ENCODE assay signal across 13 mouse cellular contexts in the genomic region with DNA sequence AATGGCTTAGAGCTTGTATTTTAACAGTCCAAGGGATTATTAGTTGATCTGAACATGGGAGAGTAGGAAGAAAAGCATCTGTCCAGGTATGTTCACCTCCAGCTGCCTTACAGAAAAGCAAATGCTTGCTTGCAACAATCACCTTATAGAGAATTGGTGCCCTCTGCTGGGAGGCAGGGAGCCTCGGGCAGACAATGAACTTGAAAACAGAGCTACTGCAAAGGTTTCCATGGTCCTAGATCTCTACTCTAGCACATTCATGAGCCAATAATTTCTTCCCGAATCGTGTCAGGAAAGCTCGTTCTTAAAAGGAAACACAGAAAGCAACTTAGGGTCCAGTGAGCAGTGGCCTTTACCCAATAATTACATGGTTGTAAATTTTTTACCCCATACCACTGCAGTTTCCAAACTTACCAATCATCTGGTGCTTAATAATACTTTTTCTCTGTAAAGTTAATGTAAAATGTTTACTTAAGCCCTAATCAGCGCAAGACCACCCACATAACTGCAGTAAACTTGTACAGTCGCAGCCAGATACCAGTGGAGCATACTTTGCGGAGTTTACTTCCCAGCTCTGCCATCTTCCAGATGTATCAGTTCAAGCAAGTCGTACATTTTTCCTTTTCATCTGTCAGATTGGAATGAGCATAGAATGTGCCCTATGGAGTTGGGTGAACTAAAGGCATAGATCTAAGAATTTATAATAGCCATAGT.
DNase-seq lines count a peak whose midpoint lies in the region; ATAC-seq and TF ChIP-seq lines count a peak whose summit lies in the region.
"Had no signal": no experiment of that assay in that cellular context is flagged by ENCODE, and none has a peak within 500 bp of the region (broad histone marks: within the 10 kb centered on the region; RNA-seq: fewer than 3 reads in every experiment).

No protein-coding gene starts in this region.

- no peak for DNase-seq in gastrocnemius, adult 2 months
- DNase-seq in gastrocnemius, postnatal 36 days = no peak
- DNase-seq in liver, postnatal 0 days = no peak
- no peak for DNase-seq in liver
- peak; percentile 12 for DNase-seq in ES-CJ7 (ENCODE audit: low read depth, low spot score)
- peak; percentile 79 for DNase-seq in thymus, adult 2 months
- DNase-seq in ovary, postnatal 14 days (ENCODE audit: low spot score) = no peak
- no peak for DNase-seq in natural killer cell, adult 2 months (ENCODE audit: low spot score in 2 of 2)
- DNase-seq: right cerebral cortex, postnatal 14 days had no signal

- H3K9me3 ChIP-seq in liver, postnatal 0 days (ENCODE audit: low read length) = no peaks in the 10 kb centered on the region
- H3K9me3 ChIP-seq: heart, embryonic 13.5 days; neural tube, embryonic 12.5 days had no signal

- H3K27ac ChIP-seq in gastrocnemius, adult 2 months = no peak overlapping the region
- H3K27ac ChIP-seq in liver, postnatal 0 days (ENCODE audit: low read depth) = no peak overlapping the region
- H3K27ac ChIP-seq in thymus, adult 2 months (ENCODE audit: control insufficient read depth, insufficient read depth, low read length) = no peak overlapping the region
- H3K27ac ChIP-seq: heart, embryonic 13.5 days; neural tube, embryonic 12.5 days had no signal

- WGBS in liver, postnatal 0 days (ENCODE audit: insufficient replicate concordance) = 67% methylated on average over 8 of the region's 8 CpGs
- WGBS in thymus, adult 2 months = 80% methylated on average over 8 of the region's 8 CpGs

- TF ChIP-seq POLR2A in thymus, adult 2 months (IDR thresholded peaks at IDR 0.05; ENCODE audit: control insufficient read depth, extremely low read depth, insufficient read depth, low read length, poor library complexity) = no peak

- no peak overlapping the region for H3K4me2 ChIP-seq in liver, postnatal 0 days (ENCODE audit: low read depth, low read length)
- H3K4me2 ChIP-seq: heart, embryonic 13.5 days; liver, embryonic 11.5 days; neural tube, embryonic 12.5 days had no signal

- no peaks in the 10 kb centered on the region for H3K4me1 ChIP-seq in liver, postnatal 0 days (ENCODE audit: insufficient read depth)
- H3K4me1 ChIP-seq in thymus, adult 2 months (replicated peaks; ENCODE audit: control insufficient read depth, insufficient read depth, low read length) = peaks cover 24% of the 10 kb centered on the region
- H3K4me1 ChIP-seq: heart, embryonic 13.5 days; neural tube, embryonic 12.5 days had no signal

- H3K27me3 ChIP-seq in liver, postnatal 0 days (ENCODE audit: insufficient read depth, low read length) = no peaks in the 10 kb centered on the region
- no peaks in the 10 kb centered on the region for H3K27me3 ChIP-seq in thymus, adult 2 months (ENCODE audit: control insufficient read depth, insufficient read depth, low read length)
- H3K27me3 ChIP-seq: heart, embryonic 13.5 days; neural tube, embryonic 12.5 days had no signal

- no peak for ATAC-seq in liver, postnatal 0 days
- ATAC-seq: activated CD4-positive, CD25-positive, alpha-beta regulatory T cell, adult 4 months had no signal

- H3K4me3 ChIP-seq in gastrocnemius, adult 2 months = no peak overlapping the region
- H3K4me3 ChIP-seq in liver, postnatal 0 days (ENCODE audit: low read depth, low read length) = no peak overlapping the region
- H3K4me3 ChIP-seq in thymus, adult 2 months (ENCODE audit: control insufficient read depth, insufficient read depth, low read length) = no peak overlapping the region
- H3K4me3 ChIP-seq: heart, embryonic 13.5 days; neural tube, embryonic 12.5 days had no signal

- no peak for TF ChIP-seq EP300 in liver, postnatal 0 days (IDR thresholded peaks at IDR 0.05; ENCODE audit: low read depth)

- no peak overlapping the region for H3K9ac ChIP-seq in liver, postnatal 0 days (replicated peaks)
- H3K9ac ChIP-seq: heart, embryonic 13.5 days; neural tube, embryonic 12.5 days had no signal

- no peaks in the 10 kb centered on the region for H3K36me3 ChIP-seq in liver, postnatal 0 days (replicated peaks; ENCODE audit: insufficient read depth, low read length)
- no peaks in the 10 kb centered on the region for H3K36me3 ChIP-seq in thymus, adult 2 months (ENCODE audit: control insufficient read depth, insufficient read depth, low read length)
- H3K36me3 ChIP-seq: heart, embryonic 13.5 days; neural tube, embryonic 12.5 days had no signal

- intact Hi-C loops in gastrocnemius, adult 2 months (cut with DNase I) = no loop called here
- intact Hi-C loops in gastrocnemius, postnatal 36 days (cut with DNase I) = no loop called here

- TF ChIP-seq CTCF in gastrocnemius, adult 2 months (IDR thresholded peaks at IDR 0.05) = peak; percentile 5; the same call in 1 of the 2 replicates
- TF ChIP-seq CTCF in liver, postnatal 0 days (IDR thresholded peaks at IDR 0.05; ENCODE audit: low read depth) = 0 out of 2 replicates have a peak, but pooled peaks have one; percentile 14
- TF ChIP-seq CTCF in thymus, adult 2 months (IDR thresholded peaks at IDR 0.05; ENCODE audit: borderline replicate concordance, control insufficient read depth, extremely low read depth, insufficient read depth, low read length, poor library complexity) = no peak

Comparison
In these comparisons a context has a peak if more than half of its experiments do, and no peak if none do; other contexts are left out.
1. DNase-seq: peak in ES-CJ7 (single experiment) and thymus, adult 2 months (single experiment); none in gastrocnemius, adult 2 months (single experiment), gastrocnemius, postnatal 36 days (0 of 2), liver, postnatal 0 days (single experiment), liver (single experiment), ovary, postnatal 14 days (single experiment) and natural killer cell, adult 2 months (0 of 2).